ENCODE assay signal across 26 mouse cellular contexts in genomic region chr3:129624193-129624805, GRCm38 (mm10).
DNase-seq lines count a peak whose midpoint lies in the region; ATAC-seq and TF ChIP-seq lines count a peak whose summit lies in the region.
"Had no signal": no experiment of that assay in that cellular context is flagged by ENCODE, and none has a peak within 500 bp of the region (broad histone marks: within the 10 kb centered on the region; RNA-seq: fewer than 3 reads in every experiment).

No protein-coding gene starts in this region.

- no peaks in the 10 kb centered on the region for H3K9me3 ChIP-seq in forebrain, embryonic 14.5 days (replicated peaks; ENCODE audit: control insufficient read depth, low read length)
- no peaks in the 10 kb centered on the region for H3K9me3 ChIP-seq in forebrain, embryonic 10.5 days
- no peaks in the 10 kb centered on the region for H3K9me3 ChIP-seq in hindbrain, postnatal 0 days (ENCODE audit: low read length)
- no peaks in the 10 kb centered on the region for H3K9me3 ChIP-seq in hindbrain, embryonic 11.5 days (ENCODE audit: control insufficient read depth, low read length)
- no peaks in the 10 kb centered on the region for H3K9me3 ChIP-seq in ES-E14 (ENCODE audit: control insufficient read depth, insufficient read depth, low read depth, low read length)
- H3K9me3 ChIP-seq: embryonic facial prominence, embryonic 12.5 days; G1E; limb, embryonic 12.5 days; midbrain, embryonic 10.5 days; neural tube, embryonic 13.5 days; stomach, embryonic 15.5 days had no signal

- H3K36me3 ChIP-seq in forebrain, embryonic 14.5 days (ENCODE audit: control insufficient read depth, insufficient read depth, low read length), result peaks cover 9% of the 10 kb centered on the region; the same call in 1 of the 2 replicates
- peaks cover 54% of the 10 kb centered on the region for H3K36me3 ChIP-seq in forebrain, embryonic 10.5 days (replicated peaks)
- no peaks in the 10 kb centered on the region for H3K36me3 ChIP-seq in hindbrain, postnatal 0 days (ENCODE audit: insufficient read depth, low read length)
- H3K36me3 ChIP-seq in hindbrain, embryonic 11.5 days (ENCODE audit: control insufficient read depth, insufficient read depth, low read length), result no peaks in the 10 kb centered on the region
- peaks cover 33% of the 10 kb centered on the region for H3K36me3 ChIP-seq in ES-E14 (ENCODE audit: control insufficient read depth, insufficient read depth, low read length, poor library complexity, severe bottlenecking)
- H3K36me3 ChIP-seq: embryonic facial prominence, embryonic 12.5 days; stomach, embryonic 15.5 days had no signal

- H3K27ac ChIP-seq in forebrain, embryonic 14.5 days (ENCODE audit: low read depth, low read length), result no peak overlapping the region
- H3K27ac ChIP-seq in forebrain, embryonic 10.5 days, result no peak overlapping the region
- no peak overlapping the region for H3K27ac ChIP-seq in hindbrain, postnatal 0 days
- H3K27ac ChIP-seq in hindbrain, embryonic 11.5 days (ENCODE audit: low read depth, low read length), result no peak overlapping the region
- no peak overlapping the region for H3K27ac ChIP-seq in ES-E14 (ENCODE audit: insufficient read depth, low read depth, low read length, poor library complexity, severe bottlenecking)
- H3K27ac ChIP-seq: embryonic facial prominence, embryonic 12.5 days; limb, embryonic 12.5 days; macrophage; midbrain, embryonic 10.5 days; neural tube, embryonic 13.5 days; stomach, embryonic 15.5 days had no signal

- DNase-seq in forebrain, embryonic 14.5 days (ENCODE audit: low spot score), result peak; percentile 33
- DNase-seq in forebrain, embryonic 10.5 days (ENCODE audit: extremely low spot score, low spot score), result no peak
- no peak for DNase-seq in hindbrain, postnatal 0 days (ENCODE audit: low spot score)
- no peak for DNase-seq in hindbrain, embryonic 11.5 days (ENCODE audit: low spot score)
- DNase-seq in ES-E14 (ENCODE audit: low read depth, low spot score), result no peak
- peak; percentile 57 for DNase-seq in brain, embryonic 14.5 days (ENCODE audit: low read depth)
- no peak for DNase-seq in heart, adult 8-10 months (ENCODE audit: low spot score)
- DNase-seq: adrenal gland, adult 2 months; cerebellum, postnatal 10 days; liver, postnatal 0 days; thymus, adult 18-20 months; thymus, postnatal 36 days had no signal

- no peaks in the 10 kb centered on the region for H3K27me3 ChIP-seq in forebrain, embryonic 14.5 days (replicated peaks; ENCODE audit: control insufficient read depth, insufficient read depth, low read length)
- no peaks in the 10 kb centered on the region for H3K27me3 ChIP-seq in forebrain, embryonic 10.5 days (ENCODE audit: poor library complexity, severe bottlenecking)
- H3K27me3 ChIP-seq in hindbrain, postnatal 0 days (ENCODE audit: insufficient read depth, low read length), result no peaks in the 10 kb centered on the region
- no peaks in the 10 kb centered on the region for H3K27me3 ChIP-seq in hindbrain, embryonic 11.5 days (ENCODE audit: control insufficient read depth, insufficient read depth, low read length)
- H3K27me3 ChIP-seq: embryonic facial prominence, embryonic 12.5 days; limb, embryonic 12.5 days; neural tube, embryonic 13.5 days; stomach, embryonic 15.5 days had no signal

- no peak for TF ChIP-seq POLR2A in brain, embryonic 14.5 days (IDR thresholded peaks at IDR 0.05; ENCODE audit: borderline replicate concordance, extremely low read depth, insufficient read depth, insufficient read length, poor library complexity, severe bottlenecking)

- H3K4me2 ChIP-seq in forebrain, embryonic 14.5 days (ENCODE audit: low read length), result no peak overlapping the region
- no peak overlapping the region for H3K4me2 ChIP-seq in hindbrain, postnatal 0 days (ENCODE audit: low read depth, low read length)
- no peak overlapping the region for H3K4me2 ChIP-seq in hindbrain, embryonic 11.5 days (replicated peaks; ENCODE audit: low read depth, low read length)
- H3K4me2 ChIP-seq: embryonic facial prominence, embryonic 12.5 days; heart, embryonic 11.5 days; limb, embryonic 12.5 days; liver, embryonic 11.5 days; neural tube, embryonic 13.5 days; stomach, embryonic 15.5 days had no signal

- in situ Hi-C loops in ES-E14 (cut with MboI; ENCODE audit: low sequenced_read_pairs in 2 of 2, unreplicated experiment in 2 of 2), result no loop called here

- no peak overlapping the region for H3K9ac ChIP-seq in forebrain, embryonic 14.5 days (ENCODE audit: low read length)
- no peak overlapping the region for H3K9ac ChIP-seq in hindbrain, postnatal 0 days (replicated peaks; ENCODE audit: low read length)
- H3K9ac ChIP-seq in hindbrain, embryonic 11.5 days (ENCODE audit: low read depth, low read length), result no peak overlapping the region
- H3K9ac ChIP-seq in ES-E14 (ENCODE audit: insufficient read depth, low read depth, low read length, poor library complexity, severe bottlenecking), result no peak overlapping the region
- H3K9ac ChIP-seq: embryonic facial prominence, embryonic 12.5 days; limb, embryonic 12.5 days; liver, postnatal 0 days; neural tube, embryonic 13.5 days; stomach, embryonic 15.5 days had no signal

- no peak for TF ChIP-seq CTCF in hindbrain, postnatal 0 days (IDR thresholded peaks at IDR 0.05; ENCODE audit: low read depth)
- no peak for TF ChIP-seq CTCF in brain, embryonic 14.5 days (IDR thresholded peaks at IDR 0.05; ENCODE audit: borderline replicate concordance, extremely low read depth, insufficient read depth, insufficient read length)

- H3K4me1 ChIP-seq in forebrain, embryonic 14.5 days (ENCODE audit: control insufficient read depth, insufficient read depth, low read length), result no peaks in the 10 kb centered on the region
- H3K4me1 ChIP-seq in forebrain, embryonic 10.5 days, result peaks cover 5% of the 10 kb centered on the region; the same call in 1 of the 2 replicates
- no peaks in the 10 kb centered on the region for H3K4me1 ChIP-seq in hindbrain, postnatal 0 days (ENCODE audit: insufficient read depth, low read length)
- H3K4me1 ChIP-seq in hindbrain, embryonic 11.5 days (replicated peaks; ENCODE audit: control insufficient read depth, insufficient read depth, low read length), result no peaks in the 10 kb centered on the region
- H3K4me1 ChIP-seq in ES-E14 (ENCODE audit: control insufficient read depth in 2 of 2, insufficient read depth in 2 of 2, low read length in 2 of 2, poor library complexity in 1 of 2), result peaks cover 2 to 6% of the 10 kb centered on the region in 2 experiments; a peak in 3 of 4 replicates
- H3K4me1 ChIP-seq: embryonic facial prominence, embryonic 12.5 days; limb, embryonic 12.5 days; stomach, embryonic 15.5 days had no signal

- ATAC-seq in forebrain, embryonic 14.5 days, result peak; percentile 54; the same call in 1 of the 2 replicates
- ATAC-seq in hindbrain, postnatal 0 days, result 0 out of 2 replicates have a peak, but pooled peaks have one; percentile 18
- no peak for ATAC-seq in hindbrain, embryonic 11.5 days (ENCODE audit: low FRiP score)
- no peak for ATAC-seq in megakaryocyte, adult 5-6 weeks (ENCODE audit: poor library complexity, severe bottlenecking)
- ATAC-seq: intestine, postnatal 0 days; liver, postnatal 0 days; lung, postnatal 0 days; midbrain, embryonic 16.5 days had no signal

- 80% methylated on average over 10 of the region's 10 CpGs for whole genome bisulfite sequencing in forebrain, embryonic 14.5 days
- WGBS in forebrain, embryonic 10.5 days, result 96% methylated on average over 10 of the region's 10 CpGs
- 72% methylated on average over 10 of the region's 10 CpGs for WGBS in hindbrain, postnatal 0 days
- WGBS in hindbrain, embryonic 11.5 days, result 94% methylated on average over 10 of the region's 10 CpGs

- no peak overlapping the region for H3K4me3 ChIP-seq in forebrain, embryonic 14.5 days (ENCODE audit: low read depth, low read length)
- H3K4me3 ChIP-seq in forebrain, embryonic 10.5 days, result no peak overlapping the region
- no peak overlapping the region for H3K4me3 ChIP-seq in hindbrain, postnatal 0 days (ENCODE audit: low read length)
- H3K4me3 ChIP-seq in hindbrain, embryonic 11.5 days (ENCODE audit: low read depth, low read length), result no peak overlapping the region
- no peak overlapping the region for H3K4me3 ChIP-seq in ES-E14 (ENCODE audit: insufficient read depth in 1 of 2, low read depth in 1 of 2, low read length in 2 of 2, poor library complexity in 1 of 2, severe bottlenecking in 1 of 2)
- H3K4me3 ChIP-seq: embryonic facial prominence, embryonic 12.5 days; limb, embryonic 12.5 days; midbrain, embryonic 10.5 days; myocyte; neural tube, embryonic 13.5 days; stomach, embryonic 15.5 days had no signal

TF ChIP-seq in ES-E14, 5 proteins besides CTCF, POLR2A, EP300 and RAD21:
- no peak for TF ChIP-seq CHD2 (IDR thresholded peaks at IDR 0.05; ENCODE audit: low read depth, low read length)
- peak; percentile 56; the same call in 1 of the 2 replicates for TF ChIP-seq ZNF384 (IDR thresholded peaks at IDR 0.05; ENCODE audit: low read depth, low read length)

Comparison
In these comparisons a context has a peak if more than half of its experiments do, and no peak if none do; other contexts are left out.
1. ATAC-seq: peak in forebrain, embryonic 14.5 days (single experiment) and hindbrain, postnatal 0 days (single experiment); none in hindbrain, embryonic 11.5 days (single experiment) and megakaryocyte, adult 5-6 weeks (single experiment).
2. DNase-seq: peak in forebrain, embryonic 14.5 days (single experiment) and brain, embryonic 14.5 days (single experiment); none in forebrain, embryonic 10.5 days (single experiment), hindbrain, postnatal 0 days (single experiment), hindbrain, embryonic 11.5 days (single experiment), ES-E14 (single experiment) and heart, adult 8-10 months (single experiment).